Mouse (Mus musculus): ENCODE results near the gene Acvrl1. TPM values are rescaled to one million over a fixed set of nuclear protein-coding genes. Genes with fewer than 3 reads are reported as not detected.

The Acvrl1 gene
- polyA plus RNA-seq, 1 experiment from 2014 or later: 5.0 TPM

DNA sequence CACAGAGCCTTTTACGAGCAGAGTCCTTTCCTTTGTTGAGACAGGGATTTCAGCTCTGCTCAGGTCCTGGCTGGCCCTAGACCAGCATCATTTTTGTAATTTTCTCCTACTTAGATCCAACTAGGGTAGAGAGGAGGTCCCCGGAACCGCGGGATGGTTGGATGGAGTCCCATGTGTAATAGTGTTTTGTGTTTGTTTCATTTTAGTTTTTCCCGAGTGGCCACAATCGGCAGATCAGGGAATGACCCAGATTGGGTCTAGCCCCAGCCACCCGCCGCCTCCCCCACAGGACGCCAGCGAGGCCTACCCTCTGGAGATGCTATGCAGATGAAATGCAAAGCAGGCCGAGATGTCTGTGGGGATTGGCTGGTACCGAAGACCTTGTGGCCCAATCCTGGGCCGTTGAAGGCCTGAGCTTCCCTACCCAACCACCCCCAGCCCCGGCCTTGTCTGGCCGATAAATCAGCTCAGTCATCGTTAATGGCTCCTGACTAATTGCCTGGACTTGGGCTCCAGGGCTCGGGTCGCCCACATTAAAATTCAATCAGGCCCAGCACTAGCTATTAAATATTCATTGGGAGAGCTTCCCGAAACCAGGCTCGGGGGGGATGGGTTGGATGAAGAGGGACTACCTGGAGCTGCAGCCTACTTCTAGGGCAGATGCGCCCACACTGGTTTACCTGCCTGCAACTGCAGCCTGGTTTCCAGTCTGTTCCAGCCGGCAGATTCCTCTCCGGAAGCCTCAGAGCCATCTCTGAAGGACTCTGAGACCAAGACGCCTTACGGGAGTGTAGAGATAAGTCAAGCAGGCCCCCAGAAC, 35.3 kb upstream of the Acvrl1 start:
- Histone ChIP-seq H3K27me3 (peaks cover 3% of the 10 kb centered on the region; the same call in 1 of the 2 replicates), H3K4me1 (peaks cover 28% of the 10 kb centered on the region), H3K4me2 (peak overlapping the region; percentile 43), H3K9ac (0 out of 2 replicates have a peak overlapping the region, but pooled peaks have one; percentile 28), H3K27ac (peak overlapping the region; percentile 22; the same call in 1 of the 2 replicates), H3K9me3 (replicated peaks) (no peaks in the 10 kb centered on the region), H3K36me3 (ENCODE audit: poor library complexity, severe bottlenecking) (no peaks in the 10 kb centered on the region), H3K4me3 (no peak overlapping the region; the same call in 1 of the 2 replicates)
- 11% methylated on average over 25 of the region's 25 CpGs for WGBS
- ATAC-seq: peak; percentile 94

DNA sequence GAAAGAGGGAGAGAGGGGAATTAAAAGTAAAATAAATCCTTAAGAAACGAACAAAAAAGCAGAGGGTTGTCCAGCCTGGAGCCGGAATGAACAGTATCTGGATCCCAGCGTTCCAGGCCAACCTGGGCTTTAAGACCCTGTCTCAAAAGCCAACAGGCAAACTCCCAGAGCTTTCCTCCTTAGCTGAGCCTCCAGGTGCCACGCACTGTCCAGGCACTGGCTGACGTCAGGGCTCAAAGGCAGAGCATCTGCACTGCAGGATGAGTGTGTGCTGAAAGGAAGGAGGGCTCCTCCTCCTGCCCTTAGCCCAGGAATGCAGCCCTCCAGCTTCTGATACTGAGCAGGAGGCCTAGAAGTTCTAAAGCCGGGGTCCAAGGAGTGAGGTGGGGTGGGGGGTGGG, 34.3 kb upstream of the Acvrl1 start:
- H3K4me3 ChIP-seq: no peak overlapping the region
- no peak for ATAC-seq
- H3K27me3 ChIP-seq: peaks cover 5% of the 10 kb centered on the region; the same call in 1 of the 2 replicates
- H3K9me3 ChIP-seq (replicated peaks): no peaks in the 10 kb centered on the region
- H3K4me2 ChIP-seq: no peak overlapping the region
- WGBS: 41% methylated on average over 6 of the region's 6 CpGs
- H3K36me3 ChIP-seq (ENCODE audit: poor library complexity, severe bottlenecking): no peaks in the 10 kb centered on the region
- no peak overlapping the region; the same call in 1 of the 2 replicates for H3K27ac ChIP-seq
- H3K4me1 ChIP-seq: peaks cover 33% of the 10 kb centered on the region
- H3K9ac ChIP-seq: no peak overlapping the region

GRCm38 (mm10) chr15:101094979-101095378, 33.3 kb upstream of the Acvrl1 start:
- Histone ChIP-seq H3K27ac (no peak overlapping the region), H3K9ac (no peak overlapping the region), H3K36me3 (ENCODE audit: poor library complexity, severe bottlenecking) (no peaks in the 10 kb centered on the region), H3K4me3 (no peak overlapping the region), H3K27me3 (peaks cover 13% of the 10 kb centered on the region; the same call in 1 of the 2 replicates), H3K4me2 (no peak overlapping the region), H3K9me3 (replicated peaks) (no peaks in the 10 kb centered on the region), H3K4me1 (peaks cover 33% of the 10 kb centered on the region)
- 61% methylated on average over 9 of the region's 9 CpGs for WGBS
- no peak for ATAC-seq

DNA sequence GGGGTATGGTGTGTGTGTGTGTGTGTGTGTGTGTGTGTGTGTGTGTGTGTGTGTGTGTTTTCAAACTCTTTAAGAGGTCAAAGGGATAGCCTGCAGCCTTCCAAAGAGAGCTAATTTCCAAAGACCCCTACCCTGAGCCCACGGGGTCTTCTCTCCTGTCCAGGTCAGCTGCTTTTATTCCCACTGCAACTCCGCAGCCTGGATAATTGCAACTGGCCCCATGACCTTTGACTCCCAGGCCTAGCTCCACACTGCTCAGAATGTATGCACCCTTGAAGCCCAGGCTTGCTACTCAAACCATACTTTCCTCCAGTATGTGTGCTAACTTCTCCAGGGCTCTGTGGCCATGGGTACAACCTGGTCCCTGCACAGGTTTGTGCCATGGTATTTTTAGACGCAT, 32.9 kb upstream of the Acvrl1 start:
- H3K4me1 ChIP-seq: peaks cover 33% of the 10 kb centered on the region
- WGBS: 75% methylated on average over 3 of the region's 3 CpGs
- ATAC-seq: no peak
- no peak overlapping the region for H3K9ac ChIP-seq
- H3K4me2 ChIP-seq: no peak overlapping the region
- H3K9me3 ChIP-seq (replicated peaks): no peaks in the 10 kb centered on the region
- H3K4me3 ChIP-seq: no peak overlapping the region
- no peaks in the 10 kb centered on the region for H3K36me3 ChIP-seq (ENCODE audit: poor library complexity, severe bottlenecking)
- peaks cover 13% of the 10 kb centered on the region; the same call in 1 of the 2 replicates for H3K27me3 ChIP-seq
- H3K27ac ChIP-seq: no peak overlapping the region

GRCm38 (mm10) chr15:101097985-101098651, 30.2 kb upstream of the Acvrl1 start:
- 3% methylated on average over 28 of the region's 28 CpGs for WGBS
- ATAC-seq: peak; percentile 33; the same call in 1 of the 2 replicates
- Histone ChIP-seq H3K27ac (no peak overlapping the region), H3K4me3 (0 out of 2 replicates have a peak overlapping the region, but pooled peaks have one; percentile 1), H3K9ac (0 out of 2 replicates have a peak overlapping the region, but pooled peaks have one; percentile 22), H3K9me3 (replicated peaks) (no peaks in the 10 kb centered on the region), H3K4me2 (peak overlapping the region; percentile 47), H3K4me1 (peaks cover 21% of the 10 kb centered on the region), H3K27me3 (peaks cover 10% of the 10 kb centered on the region; the same call in 1 of the 2 replicates), H3K36me3 (ENCODE audit: poor library complexity, severe bottlenecking) (no peaks in the 10 kb centered on the region)

GRCm38 (mm10) chr15:101100996-101101395, 27.3 kb upstream of the Acvrl1 start:
- Histone ChIP-seq H3K4me1 (peaks cover 14% of the 10 kb centered on the region), H3K9ac (no peak overlapping the region), H3K27ac (no peak overlapping the region), H3K36me3 (ENCODE audit: poor library complexity, severe bottlenecking) (no peaks in the 10 kb centered on the region), H3K27me3 (peaks cover 10% of the 10 kb centered on the region; the same call in 1 of the 2 replicates), H3K9me3 (replicated peaks) (no peaks in the 10 kb centered on the region), H3K4me3 (no peak overlapping the region), H3K4me2 (no peak overlapping the region)
- ATAC-seq: no peak
- WGBS: 84% methylated on average over 3 of the region's 3 CpGs

- no peak overlapping the region for H3K4me3 ChIP-seq
- H3K36me3 ChIP-seq (ENCODE audit: poor library complexity, severe bottlenecking): no peaks in the 10 kb centered on the region
- H3K27ac ChIP-seq: no peak overlapping the region
- H3K9ac ChIP-seq: no peak overlapping the region
- peaks cover 3% of the 10 kb centered on the region; the same call in 1 of the 2 replicates for H3K4me1 ChIP-seq
- H3K27me3 ChIP-seq: peaks cover 10% of the 10 kb centered on the region; the same call in 1 of the 2 replicates
- ATAC-seq: no peak
- 91% methylated on average over 9 of the region's 9 CpGs for WGBS
- H3K9me3 ChIP-seq (replicated peaks): no peaks in the 10 kb centered on the region
- H3K4me2 ChIP-seq: no peak overlapping the region
Measured at GRCm38 (mm10) chr15:101103605-101104304, 24.6 kb upstream of the Acvrl1 start.

DNA sequence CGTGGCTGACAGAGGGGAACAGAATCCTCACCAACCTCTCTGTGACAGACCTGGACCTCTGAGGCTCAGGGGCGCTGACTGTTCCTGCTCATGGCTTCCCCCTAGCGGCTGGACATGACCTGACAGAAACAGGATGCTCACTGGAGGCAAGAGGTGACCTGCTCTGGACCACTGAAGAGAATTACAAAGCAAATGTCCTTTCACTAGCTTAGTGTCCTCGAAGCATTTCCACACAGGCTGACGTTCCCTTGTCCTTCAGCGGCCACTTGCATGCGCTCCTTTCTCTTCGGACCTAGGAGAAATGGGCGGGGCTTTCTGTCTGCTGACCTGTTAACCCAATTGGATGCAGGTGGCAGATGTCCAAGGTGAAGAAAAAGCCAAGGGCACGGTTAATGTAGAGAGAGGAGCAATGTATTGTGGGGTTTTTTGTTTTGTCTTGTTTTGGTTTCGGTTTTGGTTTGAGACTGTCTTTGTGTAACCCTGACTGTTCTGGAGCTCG, 22.8 kb upstream of the Acvrl1 start:
- H3K27ac ChIP-seq: no peak overlapping the region
- no peaks in the 10 kb centered on the region for H3K9me3 ChIP-seq (replicated peaks)
- H3K4me2 ChIP-seq: peak overlapping the region; percentile 16; the same call in 1 of the 2 replicates
- H3K36me3 ChIP-seq (ENCODE audit: poor library complexity, severe bottlenecking): no peaks in the 10 kb centered on the region
- no peaks in the 10 kb centered on the region for H3K27me3 ChIP-seq
- 16% methylated on average over 12 of the region's 12 CpGs for WGBS
- H3K4me1 ChIP-seq: peaks cover 3% of the 10 kb centered on the region; the same call in 1 of the 2 replicates
- no peak overlapping the region for H3K9ac ChIP-seq
- ATAC-seq: 0 out of 2 replicates have a peak, but pooled peaks have one; percentile 24
- H3K4me3 ChIP-seq: no peak overlapping the region

DNA sequence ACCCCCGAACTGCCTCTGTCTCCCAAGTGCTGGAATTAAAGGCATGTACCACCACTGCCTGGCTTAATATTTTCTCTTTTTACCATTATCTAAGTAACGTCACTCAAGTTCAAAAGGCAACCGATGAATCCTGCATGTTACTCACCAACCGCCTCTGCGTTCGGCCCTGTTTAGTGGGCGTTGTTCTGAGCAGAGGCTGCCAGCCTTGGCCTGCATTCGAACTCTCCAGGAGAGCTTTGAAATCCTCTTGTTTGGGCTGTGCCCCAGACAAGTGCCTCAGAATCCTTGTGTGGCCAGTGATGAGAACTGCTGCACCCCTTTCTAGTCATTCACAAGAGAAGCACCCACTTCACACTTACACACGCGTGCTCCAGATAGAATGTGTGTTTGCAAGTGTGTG, 22.3 kb upstream of the Acvrl1 start:
- WGBS: 83% methylated on average over 10 of the region's 10 CpGs
- no peaks in the 10 kb centered on the region for H3K9me3 ChIP-seq (replicated peaks)

DNA sequence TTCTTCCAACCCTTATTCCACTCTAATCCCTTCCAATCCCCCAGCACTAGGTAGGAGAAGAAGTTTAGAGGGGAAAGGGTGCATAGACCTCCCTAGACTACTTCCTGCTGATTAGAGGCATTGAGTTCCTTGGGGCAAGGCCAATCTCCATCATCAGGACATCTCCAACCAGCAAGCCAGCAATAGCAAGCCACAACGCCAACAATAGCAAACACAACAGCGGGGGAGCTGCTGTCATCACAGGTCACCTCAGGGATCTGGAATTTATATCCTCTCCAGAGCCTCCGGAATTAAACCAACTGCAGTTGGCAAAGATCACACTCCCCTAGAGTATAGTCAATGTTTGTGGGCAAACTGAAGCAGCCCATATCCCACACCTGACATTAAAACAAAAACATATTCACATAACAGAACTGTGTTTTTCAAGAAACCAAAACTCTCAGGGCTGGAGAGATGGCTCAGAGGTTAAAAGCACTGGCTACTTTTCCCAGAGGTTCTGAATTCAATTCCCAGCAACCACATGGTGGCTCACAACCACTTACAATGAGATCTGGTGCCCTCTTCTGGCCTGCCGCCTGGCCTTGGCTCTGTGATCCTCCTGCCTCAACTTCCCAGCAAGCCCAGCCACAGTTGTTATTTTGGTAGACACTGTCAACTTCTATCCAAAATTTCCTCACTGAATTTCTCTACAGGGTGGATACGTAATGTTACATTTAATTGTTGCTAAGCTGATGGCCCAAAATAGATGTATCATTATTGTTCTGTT, 20.2 kb upstream of the Acvrl1 start:
- no peak overlapping the region for H3K9ac ChIP-seq
- WGBS: 96% methylated on average over 5 of the region's 5 CpGs
- no peak overlapping the region for H3K4me2 ChIP-seq
- no peak for ATAC-seq
- no peaks in the 10 kb centered on the region for H3K9me3 ChIP-seq (replicated peaks)
- no peak overlapping the region for H3K4me3 ChIP-seq
- H3K4me1 ChIP-seq: peaks cover 3% of the 10 kb centered on the region; the same call in 1 of the 2 replicates
- H3K27ac ChIP-seq: no peak overlapping the region
- no peaks in the 10 kb centered on the region for H3K27me3 ChIP-seq
- no peaks in the 10 kb centered on the region for H3K36me3 ChIP-seq (ENCODE audit: poor library complexity, severe bottlenecking)

More for the DNA sequence above, 22.3 kb upstream of the Acvrl1 start:
- H3K4me2 ChIP-seq: no peak overlapping the region
- no peak overlapping the region for H3K27ac ChIP-seq
- no peak overlapping the region for H3K4me3 ChIP-seq
- peaks cover 3% of the 10 kb centered on the region; the same call in 1 of the 2 replicates for H3K4me1 ChIP-seq
- ATAC-seq: no peak
- no peaks in the 10 kb centered on the region for H3K36me3 ChIP-seq (ENCODE audit: poor library complexity, severe bottlenecking)
- H3K27me3 ChIP-seq: no peaks in the 10 kb centered on the region
- no peak overlapping the region for H3K9ac ChIP-seq

DNA sequence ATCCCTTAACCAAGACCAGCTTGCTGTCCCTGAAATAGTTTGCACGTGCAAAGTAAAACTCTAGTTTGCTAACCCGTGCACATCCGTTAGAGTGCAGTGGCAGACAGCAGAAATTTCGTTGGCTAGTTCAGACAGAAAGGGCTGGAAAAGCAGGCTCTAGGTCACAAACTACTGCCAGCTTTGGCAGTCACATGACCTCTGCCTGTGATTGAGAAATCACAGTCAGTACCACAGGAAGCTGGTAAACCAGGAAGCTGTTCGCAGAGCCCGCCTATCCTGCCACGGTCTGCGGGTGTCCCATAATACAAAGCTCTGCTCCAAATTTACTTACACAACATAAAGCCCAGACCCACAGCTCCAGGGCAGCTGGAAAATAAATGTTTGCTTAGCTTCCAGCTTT, 15.1 kb upstream of the Acvrl1 start:
- H3K36me3 ChIP-seq (ENCODE audit: poor library complexity, severe bottlenecking): no peaks in the 10 kb centered on the region
- ATAC-seq: no peak
- 85% methylated on average over 8 of the region's 8 CpGs for WGBS
- H3K4me2 ChIP-seq: no peak overlapping the region
- no peak overlapping the region for H3K9ac ChIP-seq
- no peak overlapping the region for H3K27ac ChIP-seq
- no peaks in the 10 kb centered on the region for H3K4me1 ChIP-seq
- H3K4me3 ChIP-seq: no peak overlapping the region
- H3K27me3 ChIP-seq: no peaks in the 10 kb centered on the region
- 0 out of 2 replicates have a peak, but pooled peaks cover 4% of the 10 kb centered on the region for H3K9me3 ChIP-seq (replicated peaks)
